Mouse (Mus musculus) CH12.LX (cell line): Measurements from ENCODE around the gene Pdcd6. TPM values are rescaled to one million over a fixed set of nuclear protein-coding genes. Genes with fewer than 3 reads are reported as not detected.
A peak's percentile ranks its signal among the peaks of the same experiment; 100 is the strongest.

Experiments used
- DNase-seq: peaks from one replicate; pipeline ENCODE4 v3.0.0-alpha.2; 2013; ENCODE audit errors: extremely low read depth
- H3K27ac ChIP-seq: 2 replicates; pipeline ENCODE4 v1.5.1; 2012; ENCODE audit warnings: low read depth, mild to moderate bottlenecking, control low read depth, moderate library complexity; ENCODE audit not compliant: insufficient read depth
- H3K27me3 ChIP-seq: replicated peaks from 2 replicates; pipeline ENCODE3; 2012; ENCODE audit warnings: inconsistent platforms
- H3K36me3 ChIP-seq, 2 experiments: replicated peaks in 1 of 2; 2 replicates each; pipeline versions ENCODE3 to v1.6.1; 2012; ENCODE audit warnings: inconsistent platforms in 1 of 2, low read length in 1 of 2, mild to moderate bottlenecking in 1 of 2, mixed read lengths in 1 of 2, moderate library complexity in 1 of 2; ENCODE audit not compliant: control insufficient read depth in 1 of 2, insufficient read depth in 1 of 2
- H3K4me1 ChIP-seq, 2 experiments: 2 replicates each; pipeline ENCODE4 v1.6.1; 2012; ENCODE audit warnings: inconsistent platforms in 1 of 2, moderate library complexity in 1 of 2; ENCODE audit not compliant: insufficient read depth in 2 of 2, control insufficient read depth in 1 of 2
- H3K4me2 ChIP-seq: 2 replicates; pipeline ENCODE4 v1.6.1; 2012; ENCODE audit warnings: low read depth, mild to moderate bottlenecking, control low read depth; ENCODE audit not compliant: poor library complexity, insufficient read depth, severe bottlenecking
- H3K4me3 ChIP-seq, 3 experiments: fragments of 150-350 bp in 1 of 3; sonication (generic) in 1 of 3; replicated peaks in 1 of 3; 2 replicates each; pipeline versions ENCODE3 to v1.5.1; 2011 to 2012; ENCODE audit warnings: low read depth in 2 of 3, low read length in 2 of 3, mild to moderate bottlenecking in 2 of 3, moderate library complexity in 2 of 3, control low read depth in 1 of 3, improper control_type of control experiment in 1 of 3, inconsistent platforms in 1 of 3, mixed read lengths in 1 of 3; ENCODE audit not compliant: poor library complexity in 1 of 3
- H3K79me2 ChIP-seq: replicated peaks from 2 replicates; pipeline ENCODE4 v1.6.1; 2012; ENCODE audit warnings: mild to moderate bottlenecking, moderate library complexity; ENCODE audit not compliant: control insufficient read depth, poor library complexity, insufficient read depth, severe bottlenecking; ENCODE audit errors: extremely low read depth
- H3K9ac ChIP-seq: 2 replicates; pipeline ENCODE4 v1.6.1; 2012; ENCODE audit warnings: low read depth, mild to moderate bottlenecking, control low read depth, moderate library complexity; ENCODE audit not compliant: insufficient read depth
- H3K9me3 ChIP-seq: replicated peaks from 2 replicates; pipeline ENCODE3; 2012; ENCODE audit warnings: low read length, inconsistent platforms, mixed read lengths
- BHLHE40 ChIP-seq: IDR thresholded peaks from 2 replicates; pipeline ENCODE4 v1.6.1; 2011; ENCODE audit warnings: mild to moderate bottlenecking, low read depth, low read length, improper control_type of control experiment
- MAZ ChIP-seq: IDR thresholded peaks from 2 replicates; pipeline ENCODE4 v1.6.1; 2012; ENCODE audit warnings: low read depth, mild to moderate bottlenecking, inconsistent platforms, low read length, improper control_type of control experiment, moderate library complexity
- NRF1 ChIP-seq: IDR thresholded peaks from 2 replicates; pipeline ENCODE4 v1.6.1; 2014; ENCODE audit warnings: low read depth, mild to moderate bottlenecking, inconsistent platforms, low read length, improper control_type of control experiment, moderate library complexity
- TCF12 ChIP-seq: IDR thresholded peaks from 2 replicates; pipeline ENCODE4 v1.6.1; 2014; ENCODE audit warnings: low read depth, mild to moderate bottlenecking, inconsistent platforms, low read length, improper control_type of control experiment
- USF2 ChIP-seq: conservative IDR thresholded peaks from 2 replicates; pipeline ENCODE4 v1.6.1; 2011; ENCODE audit warnings: low read depth, low read length, improper control_type of control experiment
- ZC3H11A ChIP-seq: IDR thresholded peaks from 2 replicates; pipeline ENCODE4 v1.6.1; 2012; ENCODE audit warnings: low read depth, mild to moderate bottlenecking, inconsistent platforms, low read length, improper control_type of control experiment
- ZKSCAN1 ChIP-seq: IDR thresholded peaks from 2 replicates; pipeline ENCODE4 v1.6.1; 2012; ENCODE audit warnings: low read depth, inconsistent platforms, low read length, improper control_type of control experiment, borderline replicate concordance
- dilution Hi-C: fragments of 300-500 bp; cut with MboI; formaldehyde crosslinking; loops from 2 replicates; pipeline ENCODE4 v1.14.3; 2020; ENCODE audit warnings: low sequenced_read_pairs; ENCODE audit not compliant: extremely low pct_unique_long_range_greater_than_20kb, extremely low pct_ligation_motif_present
- in situ Hi-C: fragments of 300-500 bp; cut with MboI; formaldehyde crosslinking; loops from 3 replicates; pipeline ENCODE4 v1.14.3; 2019; ENCODE audit warnings: low sequenced_read_pairs, low pct_ligation_motif_present, low pct_unique_long_range_greater_than_20kb, mixed read lengths
- polyA plus RNA-seq: library from polyadenylated mRNA; unstranded; fragments of >175 nt; gene quantifications from 2 replicates; pipeline ENCODE4 v1.2.1, GENCODE M21; 2012; ENCODE audit warnings: low read depth; ENCODE audit not compliant: insufficient read length
- total RNA-seq, 2 experiments: library from RNA; depleted of rRNA; stranded (reverse); fragments of 300-350 nt in 1 of 2; fragments of >200 nt in 1 of 2; gene quantifications; 2 replicates each; pipeline ENCODE4 v1.2.3; 2012 to 2014

Gene Pdcd6
- total and polyA plus RNA-seq, 3 experiments, result 124 to 213 (median 136) TPM

DNA sequence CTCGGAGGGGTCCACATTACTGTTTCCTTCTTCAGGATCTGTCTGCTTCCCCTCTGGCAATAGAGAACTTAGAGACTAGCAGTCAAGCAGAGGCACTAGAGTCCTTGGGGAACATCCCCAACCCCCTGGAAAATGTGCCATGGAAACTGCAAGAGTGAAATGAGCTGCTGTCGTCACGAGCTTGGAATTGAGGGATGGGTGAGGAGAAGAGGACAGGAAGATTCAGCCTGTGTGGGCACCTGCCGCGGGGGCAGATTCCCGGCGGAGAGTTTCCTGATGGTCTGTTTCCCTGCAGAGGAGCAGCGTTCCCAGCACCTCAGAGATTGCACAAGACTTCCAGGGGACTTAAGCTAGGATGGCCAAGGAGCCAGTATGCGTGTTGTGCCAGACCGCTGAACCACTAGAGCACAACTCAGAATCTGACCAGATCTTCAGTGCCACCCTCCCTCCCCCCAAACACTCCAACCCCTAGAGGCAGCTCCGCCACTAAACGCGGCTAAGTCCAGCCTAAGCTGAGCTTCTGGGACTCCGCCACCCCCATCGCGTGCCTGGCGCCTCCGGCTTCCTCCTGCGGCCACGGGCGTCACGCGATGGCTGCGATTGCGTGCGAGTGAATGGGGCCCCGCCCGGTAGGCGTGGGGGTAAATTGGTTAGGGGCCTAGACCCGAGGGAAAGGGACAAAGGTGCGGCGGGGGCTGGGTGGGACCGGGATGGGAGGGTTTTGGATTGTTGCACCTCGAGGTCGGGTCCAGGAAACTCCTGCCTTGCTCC is 57.7 kb downstream of the Pdcd6 start:
- in situ Hi-C loops (no loop called here), dilution Hi-C loops (no loop called here)
- no peaks in the 10 kb centered on the region for H3K9me3 ChIP-seq
- H3K79me2 ChIP-seq, result no peaks in the 10 kb centered on the region
- TF ChIP-seq USF2, result no peak
- TF ChIP-seq TCF12, result peak; percentile 37; the same call in 1 of the 2 replicates
- peak; percentile 33; the same call in 1 of the 2 replicates for TF ChIP-seq NRF1
- peak; percentile 95 for TF ChIP-seq BHLHE40
- 0 out of 2 replicates have a peak, but pooled peaks have one; percentile 9 for TF ChIP-seq MAZ
- no peak for TF ChIP-seq ZC3H11A
- no peak for TF ChIP-seq ZKSCAN1
- peak overlapping the region; percentile 25; the same call in 1 of the 2 replicates for H3K4me2 ChIP-seq
- H3K4me1 ChIP-seq, result peaks cover 0 to 9% of the 10 kb centered on the region in 2 experiments; a peak in 1 of 4 replicates
- peak overlapping the region; percentile 37 to 48 (median 41) for H3K4me3 ChIP-seq
- no peak overlapping the region for H3K9ac ChIP-seq
- DNase-seq, result peak; percentile 41
- no peak overlapping the region for H3K27ac ChIP-seq
- H3K27me3 ChIP-seq, result no peaks in the 10 kb centered on the region
- no peaks in the 10 kb centered on the region for H3K36me3 ChIP-seq

Other genes starting within 250 kb of the Pdcd6 start
- not detected in 2 replicates for gene Slc9a3, start 196.1 kb downstream of the Pdcd6 start, total RNA-seq (2012; rRNA removed)
- gene Slc9a3, start 196.1 kb downstream of the Pdcd6 start, total RNA-seq (2014; rRNA removed), result not detected in 2 replicates
- gene Slc9a3, start 196.1 kb downstream of the Pdcd6 start, polyA plus RNA-seq, result not detected in 2 replicates
- 23.3 and 27.7 TPM in 2 replicates for gene Exoc3, start 108.8 kb downstream of the Pdcd6 start, total RNA-seq (2012; rRNA removed)
- gene Exoc3, start 108.8 kb downstream of the Pdcd6 start, total RNA-seq (2014; rRNA removed), result 26.5 and 27.3 TPM in 2 replicates
- 28.9 and 40.1 TPM in 2 replicates for gene Exoc3, start 108.8 kb downstream of the Pdcd6 start, polyA plus RNA-seq
- 0.84 and 1.0 TPM in 2 replicates for gene Ahrr, start 25.2 kb downstream of the Pdcd6 start, total RNA-seq (2012; rRNA removed)
- 1.0 and 1.2 TPM in 2 replicates for gene Ahrr, start 25.2 kb downstream of the Pdcd6 start, total RNA-seq (2014; rRNA removed)
- 0.90 and 1.0 TPM in 2 replicates for gene Ahrr, start 25.2 kb downstream of the Pdcd6 start, polyA plus RNA-seq
- gene Sdha, start 32.7 kb upstream of the Pdcd6 start, total RNA-seq (2012; rRNA removed), result 161 and 165 TPM in 2 replicates
- gene Sdha, start 32.7 kb upstream of the Pdcd6 start, total RNA-seq (2014; rRNA removed), result 107 and 120 TPM in 2 replicates
- gene Sdha, start 32.7 kb upstream of the Pdcd6 start, polyA plus RNA-seq, result 249 and 255 TPM in 2 replicates
- 40.8 and 53.8 TPM in 2 replicates for gene Ccdc127, start 32.7 kb upstream of the Pdcd6 start, total RNA-seq (2012; rRNA removed)
- 45.3 and 51.8 TPM in 2 replicates for gene Ccdc127, start 32.7 kb upstream of the Pdcd6 start, total RNA-seq (2014; rRNA removed)
- 57.4 and 57.5 TPM in 2 replicates for gene Ccdc127, start 32.7 kb upstream of the Pdcd6 start, polyA plus RNA-seq
- 0.17 TPM in 2 replicates for gene Lrrc14b, start 46.4 kb upstream of the Pdcd6 start, total RNA-seq (2012; rRNA removed)
- not detected in 2 replicates for gene Lrrc14b, start 46.4 kb upstream of the Pdcd6 start, total RNA-seq (2014; rRNA removed)
- not detected in 2 replicates for gene Lrrc14b, start 46.4 kb upstream of the Pdcd6 start, polyA plus RNA-seq
- gene Zfp72, start 73.3 kb upstream of the Pdcd6 start, total RNA-seq (2012; rRNA removed), result 0.85 and 1.2 TPM in 2 replicates
- 6.9 and 8.5 TPM in 2 replicates for gene Zfp72, start 73.3 kb upstream of the Pdcd6 start, total RNA-seq (2014; rRNA removed)
- gene Zfp72, start 73.3 kb upstream of the Pdcd6 start, polyA plus RNA-seq, result 2.4 and 3.0 TPM in 2 replicates
- gene Ftl1-ps1, start 82.1 kb upstream of the Pdcd6 start, total RNA-seq (2012; rRNA removed), result 947 and 1,147 TPM in 2 replicates
- gene Ftl1-ps1, start 82.1 kb upstream of the Pdcd6 start, total RNA-seq (2014; rRNA removed), result 1,091 and 1,319 TPM in 2 replicates
- gene Ftl1-ps1, start 82.1 kb upstream of the Pdcd6 start, polyA plus RNA-seq, result 2,498 and 2,868 TPM in 2 replicates
- 7.4 and 9.0 TPM in 2 replicates for gene Zfp825, start 176.4 kb upstream of the Pdcd6 start, total RNA-seq (2012; rRNA removed)
- gene Zfp825, start 176.4 kb upstream of the Pdcd6 start, total RNA-seq (2014; rRNA removed), result 22.5 and 30.6 TPM in 2 replicates
- 10.3 and 10.9 TPM in 2 replicates for gene Zfp825, start 176.4 kb upstream of the Pdcd6 start, polyA plus RNA-seq